Mouse (Mus musculus): ENCODE measurements around the gene Arl6ip4. TPM values are rescaled to one million over a fixed set of nuclear protein-coding genes. Genes with fewer than 3 reads are reported as not detected.

Gene Arl6ip4
- total RNA-seq, 1 experiment from 2014 or later: 116 TPM

GRCm38 (mm10) chr5:124134261-124134660 is 18.4 kb downstream of the Arl6ip4 start:
- ATAC-seq (replicated peaks; ENCODE audit: low read depth, poor library complexity, severe bottlenecking): no peak

GRCm38 (mm10) chr5:124138066-124138465 is 22.2 kb downstream of the Arl6ip4 start:
- no peak for ATAC-seq (replicated peaks; ENCODE audit: low read depth, poor library complexity, severe bottlenecking)

DNA sequence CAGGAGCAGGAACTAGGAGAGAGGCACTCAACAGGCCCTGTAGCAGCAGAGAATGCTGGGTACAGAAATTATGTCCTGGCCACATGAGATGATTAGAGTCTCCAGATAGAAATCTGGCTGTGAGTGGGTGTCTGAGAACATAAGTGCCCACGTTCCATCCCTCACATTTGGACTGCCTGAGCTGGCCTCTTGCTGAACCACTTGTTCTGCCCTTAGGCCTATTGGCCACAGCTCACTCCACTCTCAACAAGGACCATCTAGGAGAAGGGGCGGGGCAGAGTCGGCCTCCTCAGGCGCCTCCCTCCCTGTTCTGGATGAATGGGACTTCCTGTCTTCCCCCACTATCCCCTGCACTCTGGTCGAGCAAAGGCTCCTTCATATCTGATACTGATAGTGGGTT is 33.1 kb downstream of the Arl6ip4 start:
- ATAC-seq (replicated peaks; ENCODE audit: low read depth, poor library complexity, severe bottlenecking): no peak

GRCm38 (mm10) chr5:124150895-124151294 is 35.0 kb downstream of the Arl6ip4 start:
- ATAC-seq (replicated peaks; ENCODE audit: low read depth, poor library complexity, severe bottlenecking): no peak

DNA sequence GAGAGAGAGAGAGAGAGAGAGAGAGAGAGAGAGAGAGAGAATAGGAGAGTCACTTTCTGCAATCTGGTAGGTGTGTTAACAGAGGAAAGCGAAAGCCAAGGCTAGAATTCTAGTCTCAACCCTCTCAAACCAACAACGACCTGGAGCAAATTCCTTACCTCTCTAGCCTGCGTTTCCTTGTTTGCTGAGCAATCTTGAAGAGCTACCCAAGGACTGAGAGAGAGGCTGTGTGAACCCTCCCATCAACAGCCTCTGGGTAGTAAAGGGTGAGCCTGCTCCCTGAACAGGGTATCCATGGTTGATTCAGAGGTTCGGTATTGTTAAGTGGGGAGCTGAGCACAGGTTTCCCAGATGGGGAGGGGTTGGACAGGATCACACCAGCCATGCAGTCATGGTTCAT is 36.8 kb downstream of the Arl6ip4 start:
- no peak for ATAC-seq (replicated peaks; ENCODE audit: low read depth, poor library complexity, severe bottlenecking)

- ATAC-seq (replicated peaks; ENCODE audit: low read depth, poor library complexity, severe bottlenecking): no peak
Measured at GRCm38 (mm10) chr5:124155943-124156342, 40.1 kb downstream of the Arl6ip4 start.

GRCm38 (mm10) chr5:124158305-124158704 is 42.4 kb downstream of the Arl6ip4 start:
- no peak for ATAC-seq (replicated peaks; ENCODE audit: low read depth, poor library complexity, severe bottlenecking)

- no peak for ATAC-seq (replicated peaks; ENCODE audit: low read depth, poor library complexity, severe bottlenecking)
Measured at GRCm38 (mm10) chr5:124159453-124159852, 43.6 kb downstream of the Arl6ip4 start.

- no peak for ATAC-seq (replicated peaks; ENCODE audit: low read depth, poor library complexity, severe bottlenecking)
Measured at GRCm38 (mm10) chr5:124161831-124162230, 45.9 kb downstream of the Arl6ip4 start.

DNA sequence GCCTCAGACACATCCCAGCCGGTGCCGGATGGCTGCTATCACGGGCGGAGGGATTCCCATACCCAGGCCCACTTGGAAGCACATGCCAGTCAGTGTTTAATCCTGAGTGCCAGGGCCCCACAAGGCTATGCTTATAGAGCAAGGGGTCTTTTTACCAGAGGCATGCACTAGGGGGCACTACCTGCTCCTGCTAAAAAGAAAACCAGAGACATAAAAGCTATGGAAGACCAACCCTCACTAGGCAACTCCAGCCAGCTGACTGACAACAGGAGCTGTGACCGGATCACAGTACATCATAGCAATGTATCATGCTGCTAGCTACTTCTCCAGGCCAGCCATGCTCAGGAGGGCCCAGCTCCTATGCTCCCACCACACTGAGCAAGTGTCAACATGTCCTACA is 46.7 kb downstream of the Arl6ip4 start:
- ATAC-seq (replicated peaks; ENCODE audit: low read depth, poor library complexity, severe bottlenecking): peak; percentile 59; the same call in 1 of the 2 replicates

GRCm38 (mm10) chr5:124163445-124163844 is 47.6 kb downstream of the Arl6ip4 start:
- no peak for ATAC-seq (replicated peaks; ENCODE audit: low read depth, poor library complexity, severe bottlenecking)

- peak; percentile 87 for ATAC-seq (replicated peaks; ENCODE audit: low read depth, poor library complexity, severe bottlenecking)
Measured at GRCm38 (mm10) chr5:124165622-124166570, 50.0 kb downstream of the Arl6ip4 start.

- ATAC-seq (replicated peaks; ENCODE audit: low read depth, poor library complexity, severe bottlenecking): no peak
Measured at GRCm38 (mm10) chr5:124166741-124167140, 50.9 kb downstream of the Arl6ip4 start.

- no peak for ATAC-seq (replicated peaks; ENCODE audit: low read depth, poor library complexity, severe bottlenecking)
Measured at GRCm38 (mm10) chr5:124167621-124168020, 51.7 kb downstream of the Arl6ip4 start.

Other genes starting within 250 kb of the Arl6ip4 start
- not detected in 2 replicates for gene Hcar1, start 236.1 kb upstream of the Arl6ip4 start, total RNA-seq (2017)
- 83.5 and 117 TPM in 2 replicates for gene Denr, start 208.9 kb upstream of the Arl6ip4 start, total RNA-seq (2017)
- 0.63 and 2.7 TPM in 2 replicates for gene Gm43518, start 188.7 kb upstream of the Arl6ip4 start, total RNA-seq (2017)
- 1.4 and 3.6 TPM in 2 replicates for gene Ccdc62, start 185.4 kb upstream of the Arl6ip4 start, total RNA-seq (2017)
- 13.0 and 13.6 TPM in 2 replicates for gene Hip1r, start 142.5 kb upstream of the Arl6ip4 start, total RNA-seq (2017)
- 21.4 and 21.9 TPM in 2 replicates for gene Vps37b, start 83.8 kb upstream of the Arl6ip4 start, total RNA-seq (2017)
- 0.87 and 2.9 TPM in 2 replicates for gene Abcb9, start 20.3 kb upstream of the Arl6ip4 start, total RNA-seq (2017)
- gene Ogfod2, start 3.8 kb upstream of the Arl6ip4 start, total RNA-seq (2017): 8.5 and 10.6 TPM in 2 replicates
- 12.6 and 17.5 TPM in 2 replicates for gene Pitpnm2, start 133.7 kb downstream of the Arl6ip4 start, total RNA-seq (2017)
- gene Mphosph9, start 211.9 kb downstream of the Arl6ip4 start, total RNA-seq (2017): 40.4 and 41.3 TPM in 2 replicates
- gene 2810006K23Rik, start 212.0 kb downstream of the Arl6ip4 start, total RNA-seq (2017): 22.9 and 25.5 TPM in 2 replicates
- gene Cdk2ap1, start 247.0 kb downstream of the Arl6ip4 start, total RNA-seq (2017): 151 and 188 TPM in 2 replicates